Mouse (Mus musculus) stomach, embryonic 16.5 days (tissue): ENCODE data around the gene Slco1b2. TPM values are rescaled to one million over a fixed set of nuclear protein-coding genes. Genes with fewer than 3 reads are reported as not detected.

Source experiments
- ATAC-seq: fragments of 200-750 bp; cut with Nextera tagmentation; 2 replicates; pipeline ENCODE4 v1.8.0; 2017; ENCODE audit warnings: moderate number of reproducible peaks, moderate TSS enrichment; ENCODE audit not compliant: insufficient read depth, low FRiP score
- H3K27ac ChIP-seq: fragments of 300-500 bp; sonication (generic); 2 replicates; pipeline ENCODE4 v1.5.1; 2014; ENCODE audit warnings: low read length
- H3K27me3 ChIP-seq: fragments of 300-500 bp; sonication (generic); 2 replicates; pipeline ENCODE4 v1.6.1; 2014; ENCODE audit warnings: low read length, control low read depth, mixed read lengths; ENCODE audit not compliant: control insufficient read depth, insufficient read depth
- H3K36me3 ChIP-seq: fragments of 300-500 bp; sonication (generic); 2 replicates; pipeline ENCODE4 v1.6.1; 2014; ENCODE audit warnings: low read length; ENCODE audit not compliant: control insufficient read depth, insufficient read depth
- H3K4me1 ChIP-seq: fragments of 300-500 bp; sonication (generic); 2 replicates; pipeline ENCODE4 v1.6.1; 2014; ENCODE audit warnings: low read length, control low read depth, mixed read lengths; ENCODE audit not compliant: control insufficient read depth, insufficient read depth
- H3K4me2 ChIP-seq: fragments of 300-500 bp; sonication (generic); 2 replicates; pipeline ENCODE4 v1.6.1; 2014; ENCODE audit warnings: low read depth, low read length, mixed read lengths
- H3K4me3 ChIP-seq: fragments of 300-500 bp; sonication (generic); replicated peaks from 2 replicates; pipeline ENCODE4 v1.5.1; 2014; ENCODE audit warnings: mild to moderate bottlenecking, low read length
- H3K9ac ChIP-seq: fragments of 300-500 bp; sonication (generic); 2 replicates; pipeline ENCODE4 v1.6.1; 2014; ENCODE audit warnings: low read length
- H3K9me3 ChIP-seq: fragments of 300-500 bp; sonication (generic); replicated peaks from 2 replicates; pipeline ENCODE4 v1.6.1; 2016; ENCODE audit warnings: low read length, control low read depth; ENCODE audit not compliant: control insufficient read depth
- WGBS: fragments of 180-500 bp; shearing (Covaris S2); extraction: QIAGEN DNeasy Blood & Tissue Kit; methylation state at CpG from one replicate; pipeline ENCODE4 v1.1.7; 2014; 5-methylcytosine and 5-hydroxymethylcytosine counted together
- polyA plus RNA-seq: library from polyadenylated mRNA; unstranded; fragments of >200 nt; fragmentation: Nextera tagmentation; extraction: Ambion mirVana; gene quantifications from 2 replicates; pipeline ENCODE4 v1.2.1, GENCODE M21; 2015

Gene Slco1b2
- polyA plus RNA-seq, 1 experiment from 2014 or later, result 0.21 TPM

DNA sequence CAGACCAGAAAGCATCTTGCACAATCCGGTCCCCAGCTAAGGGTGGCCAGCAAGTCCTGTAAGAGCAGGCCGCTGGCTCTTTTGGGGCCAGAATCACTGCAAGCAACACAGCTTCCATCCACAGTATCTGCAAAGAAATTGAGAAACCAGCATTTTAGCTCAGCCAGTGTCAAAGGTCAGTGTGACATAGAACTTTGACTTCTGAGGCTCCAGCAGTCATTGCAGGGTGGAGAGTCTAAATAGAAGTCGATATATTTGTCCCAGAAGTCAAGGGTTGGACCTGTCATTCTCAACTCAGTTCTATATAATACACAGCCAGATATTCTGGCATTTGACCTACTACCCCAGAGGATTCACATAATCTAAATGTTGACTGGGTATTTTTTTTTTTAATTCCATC is 14.0 kb upstream of the Slco1b2 start:
- no peak overlapping the region for H3K4me2 ChIP-seq
- 88% methylated on average over 3 of the region's 3 CpGs for WGBS
- no peak for ATAC-seq
- no peak overlapping the region for H3K9ac ChIP-seq
- no peaks in the 10 kb centered on the region for H3K9me3 ChIP-seq
- no peaks in the 10 kb centered on the region for H3K4me1 ChIP-seq
- no peak overlapping the region for H3K27ac ChIP-seq
- no peak overlapping the region for H3K4me3 ChIP-seq
- no peaks in the 10 kb centered on the region for H3K27me3 ChIP-seq
- no peaks in the 10 kb centered on the region for H3K36me3 ChIP-seq

DNA sequence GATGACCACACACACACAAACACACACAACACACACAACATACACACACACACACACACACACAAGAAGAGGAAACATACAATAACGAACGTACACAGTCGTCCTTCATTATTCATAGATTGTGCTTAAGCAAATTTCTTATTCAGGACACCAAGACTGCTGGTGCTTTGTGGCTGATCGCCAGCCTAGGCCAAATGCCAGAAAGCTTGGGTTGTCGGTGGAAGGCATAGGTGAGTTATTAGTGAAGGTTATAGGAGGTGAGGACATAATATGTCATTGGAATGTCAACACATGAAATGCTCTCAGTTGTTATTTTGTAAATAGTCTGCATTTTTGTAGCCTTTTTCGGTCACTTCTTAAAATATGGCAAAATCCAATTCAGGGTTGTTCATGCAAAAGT is 3.6 kb downstream of the Slco1b2 start:
- WGBS, result 83% methylated on average over 6 of the region's 6 CpGs
- Histone ChIP-seq H3K4me1 (no peaks in the 10 kb centered on the region), H3K4me3 (no peak overlapping the region), H3K4me2 (no peak overlapping the region), H3K27ac (no peak overlapping the region), H3K9me3 (no peaks in the 10 kb centered on the region), H3K27me3 (no peaks in the 10 kb centered on the region), H3K36me3 (no peaks in the 10 kb centered on the region), H3K9ac (no peak overlapping the region)
- no peak for ATAC-seq

DNA sequence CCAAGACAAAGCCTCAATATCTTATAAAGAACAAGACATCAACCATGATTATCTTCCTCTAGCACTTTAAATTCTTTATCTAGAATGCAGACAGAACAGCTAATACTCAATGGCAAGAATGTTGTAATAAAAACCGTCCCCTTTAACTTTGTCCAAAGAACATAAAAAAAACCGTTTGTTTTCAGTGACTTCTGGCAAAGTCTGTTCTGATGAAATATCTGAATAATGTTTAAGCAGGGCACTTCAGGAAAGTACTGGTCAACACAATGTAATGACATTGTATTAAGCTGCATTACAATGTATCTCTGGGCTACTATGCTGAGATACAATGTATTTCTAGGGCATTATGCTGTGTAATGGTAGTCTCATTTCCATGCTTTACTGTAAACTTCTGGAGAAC is 5.9 kb downstream of the Slco1b2 start:
- WGBS, result 56% methylated on average over 2 of the region's 2 CpGs
- H3K36me3 ChIP-seq, result no peaks in the 10 kb centered on the region
- H3K9me3 ChIP-seq, result no peaks in the 10 kb centered on the region
- no peak overlapping the region for H3K4me2 ChIP-seq
- H3K9ac ChIP-seq, result no peak overlapping the region
- no peak overlapping the region for H3K27ac ChIP-seq
- no peaks in the 10 kb centered on the region for H3K4me1 ChIP-seq
- no peaks in the 10 kb centered on the region for H3K27me3 ChIP-seq
- ATAC-seq, result no peak
- H3K4me3 ChIP-seq, result no peak overlapping the region

DNA sequence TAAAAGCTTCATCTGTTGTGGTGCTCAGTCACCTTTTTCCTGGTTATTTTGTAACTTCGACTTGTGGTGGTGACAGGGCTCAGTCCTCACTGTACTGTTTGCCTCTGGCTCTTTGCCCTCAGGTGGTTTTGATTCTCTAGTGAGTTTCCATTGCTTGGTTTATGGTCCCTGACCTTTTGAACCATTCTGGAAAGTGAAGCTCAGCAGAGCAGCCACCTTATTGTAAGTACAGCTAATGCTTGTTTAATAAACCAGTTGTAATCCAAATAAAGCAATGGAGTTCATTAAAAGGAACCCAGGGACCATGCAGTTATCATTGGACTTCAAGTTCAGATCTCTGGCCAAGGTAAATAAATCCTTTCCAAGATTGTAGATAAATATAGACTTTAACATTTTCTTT is 11.3 kb downstream of the Slco1b2 start:
- 57% methylated on average over 1 of the region's 1 CpGs for WGBS
- ATAC-seq, result no peak
- Histone ChIP-seq H3K4me3 (no peak overlapping the region), H3K36me3 (no peaks in the 10 kb centered on the region), H3K27me3 (no peaks in the 10 kb centered on the region), H3K4me2 (no peak overlapping the region), H3K9me3 (no peaks in the 10 kb centered on the region), H3K9ac (no peak overlapping the region), H3K4me1 (no peaks in the 10 kb centered on the region), H3K27ac (no peak overlapping the region)

DNA sequence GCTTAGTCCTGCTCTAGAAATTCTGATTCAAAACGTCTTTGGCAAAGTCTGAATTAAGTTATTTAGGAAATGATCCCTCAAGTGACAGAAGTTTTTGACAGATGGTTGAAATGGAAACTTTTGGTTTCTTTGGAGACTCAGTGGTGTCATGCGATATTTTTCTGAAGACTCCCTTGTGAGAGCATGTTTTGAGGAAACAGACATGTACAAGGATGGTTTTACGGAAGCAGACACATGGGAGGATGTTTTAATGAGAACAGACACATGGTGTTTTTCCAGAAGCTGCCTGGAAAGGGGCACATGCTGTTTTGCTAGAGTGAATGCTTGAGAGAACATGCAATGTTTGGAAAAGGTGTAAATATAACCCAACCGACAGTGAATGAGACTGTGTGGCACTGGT is 57.7 kb downstream of the Slco1b2 start:
- Histone ChIP-seq H3K27me3 (no peaks in the 10 kb centered on the region), H3K9me3 (no peaks in the 10 kb centered on the region), H3K4me3 (no peak overlapping the region), H3K4me2 (no peak overlapping the region), H3K9ac (no peak overlapping the region), H3K4me1 (no peaks in the 10 kb centered on the region), H3K27ac (no peak overlapping the region), H3K36me3 (no peaks in the 10 kb centered on the region)
- ATAC-seq, result no peak
- WGBS, result 59% methylated on average over 4 of the region's 4 CpGs

DNA sequence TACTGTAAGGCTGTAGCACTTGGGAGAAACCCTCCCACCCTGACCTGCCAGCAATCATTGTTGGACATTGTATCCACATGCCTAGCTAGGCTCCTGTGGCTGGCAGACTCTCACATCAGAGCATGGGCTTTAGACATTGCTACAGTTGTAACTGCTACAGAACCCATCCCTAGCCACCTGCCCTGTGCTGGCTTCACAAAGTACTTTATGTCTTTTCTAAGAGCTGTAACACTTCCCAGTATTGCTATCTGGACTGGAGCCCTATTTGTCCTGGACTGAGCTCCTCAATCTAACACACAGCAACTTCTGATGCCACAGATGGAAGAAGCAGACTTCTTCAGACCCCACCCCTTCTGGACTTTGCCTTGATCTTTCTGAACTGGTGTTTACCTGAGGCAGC is 61.9 kb downstream of the Slco1b2 start:
- no peak for ATAC-seq
- Histone ChIP-seq H3K9me3 (no peaks in the 10 kb centered on the region), H3K27me3 (no peaks in the 10 kb centered on the region), H3K4me1 (no peaks in the 10 kb centered on the region), H3K9ac (no peak overlapping the region), H3K4me3 (no peak overlapping the region), H3K27ac (no peak overlapping the region), H3K4me2 (no peak overlapping the region), H3K36me3 (no peaks in the 10 kb centered on the region)

Other genes starting within 250 kb of the Slco1b2 start
- 0.11 TPM in 1 of 2 replicates, not detected in the other for gene Slco1c1, start 105.2 kb upstream of the Slco1b2 start, polyA plus RNA-seq
- gene Gm5724, start 144.3 kb downstream of the Slco1b2 start, polyA plus RNA-seq, result not detected in 2 replicates
- not detected in 2 replicates for gene Slco1a4, start 226.7 kb downstream of the Slco1b2 start, polyA plus RNA-seq